Mouse (Mus musculus) forebrain, embryonic 10.5 days (tissue): ENCODE results near the gene Stn1. TPM values are rescaled to one million over a fixed set of nuclear protein-coding genes. Genes with fewer than 3 reads are reported as not detected.
"Not testable (repeated sequence)": the region's sequence is repeated elsewhere in the genome, so short reads cannot be mapped to it uniquely, and the experiment has no call there.

ENCODE experiments used
- DNase-seq: peaks from one replicate; pipeline ENCODE4 v3.0.0-alpha.2; 2017; ENCODE audit warnings: low spot score; ENCODE audit errors: extremely low spot score
- H3K27ac ChIP-seq: fragments of 300-500 bp; sonication (generic); 2 replicates; pipeline ENCODE4 v1.5.1; 2016; ENCODE audit warnings: mild to moderate bottlenecking
- H3K27me3 ChIP-seq: fragments of 300-500 bp; sonication (generic); 2 replicates; pipeline ENCODE4 v1.6.1; 2016; ENCODE audit warnings: mild to moderate bottlenecking; ENCODE audit not compliant: poor library complexity, severe bottlenecking
- H3K36me3 ChIP-seq: fragments of 300-500 bp; sonication (generic); replicated peaks from 2 replicates; pipeline ENCODE4 v1.6.1; 2016; ENCODE audit warnings: mild to moderate bottlenecking, moderate library complexity
- H3K4me1 ChIP-seq: fragments of 300-500 bp; sonication (generic); 2 replicates; pipeline ENCODE4 v1.6.1; 2016
- H3K4me3 ChIP-seq: fragments of 300-500 bp; sonication (generic); 2 replicates; pipeline ENCODE4 v1.5.1; 2016; ENCODE audit warnings: mild to moderate bottlenecking, moderate library complexity
- H3K9me3 ChIP-seq: fragments of 300-500 bp; sonication (generic); 2 replicates; pipeline ENCODE4 v1.6.1; 2016; ENCODE audit warnings: mild to moderate bottlenecking, moderate library complexity
- WGBS: fragments of 180-500 bp; shearing (Covaris S2); methylation state at CpG from one replicate; pipeline ENCODE4 v1.1.7; 2016; 5-methylcytosine and 5-hydroxymethylcytosine counted together
- polyA plus RNA-seq: library from polyadenylated mRNA; unstranded; fragments of >200 nt; fragmentation: Nextera tagmentation; extraction: Ambion mirVana; gene quantifications from 2 replicates; pipeline ENCODE4 v1.2.1, GENCODE M21; 2016

The Stn1 gene
- polyA plus RNA-seq, result 64.3 and 68.1 TPM in 2 replicates

GRCm38 (mm10) chr19:47537300-47537792 is at the start of gene Stn1:
Gene Stn1, minus strand, starts transcription at chr19:47537507.
- Histone ChIP-seq H3K36me3 (peaks cover 18% of the 10 kb centered on the region), H3K9me3 (peaks cover 7% of the 10 kb centered on the region), H3K4me3 (peak within 1 kb of the TSS; percentile 66), H3K4me1 (peaks cover 34% of the 10 kb centered on the region), H3K27me3 (peaks cover 12% of the 10 kb centered on the region; the same call in 1 of the 2 replicates), H3K27ac (peak within 1 kb of the TSS; percentile 91)
- 3% methylated on average over 10 of the region's 10 CpGs for WGBS
- DNase-seq, result peak; percentile 26

DNA sequence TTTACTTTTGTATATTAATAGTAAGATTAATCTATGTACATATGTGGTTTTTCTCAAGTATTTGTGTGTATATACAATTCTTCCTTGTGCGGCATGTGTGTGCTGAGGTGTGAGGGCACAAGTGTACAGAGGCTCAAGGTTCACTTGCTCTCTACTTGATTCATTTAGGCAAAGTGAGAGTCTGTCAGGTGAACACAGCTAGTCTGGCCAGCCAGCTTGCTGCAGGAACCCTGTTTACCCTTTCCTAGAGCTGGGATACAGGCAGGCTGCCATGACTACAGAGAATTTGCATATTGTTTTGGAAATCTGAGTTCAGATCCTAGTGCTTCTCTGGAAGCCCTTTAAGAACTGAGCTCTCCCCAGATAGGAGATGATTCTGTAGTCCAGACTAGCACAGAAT is 49.7 kb upstream of the Stn1 start:
- H3K4me1 ChIP-seq, result peaks cover 16% of the 10 kb centered on the region
- no peaks in the 10 kb centered on the region for H3K9me3 ChIP-seq
- no peak overlapping the region for H3K27ac ChIP-seq
- 94% methylated on average over 1 of the region's 1 CpGs for WGBS
- no peak for DNase-seq
- no peak overlapping the region for H3K4me3 ChIP-seq
- H3K27me3 ChIP-seq, result no peaks in the 10 kb centered on the region
- H3K36me3 ChIP-seq, result 0 out of 2 replicates have a peak, but pooled peaks cover 3% of the 10 kb centered on the region

- H3K36me3 ChIP-seq, result 0 out of 2 replicates have a peak, but pooled peaks cover 3% of the 10 kb centered on the region
- H3K27me3 ChIP-seq, result no peaks in the 10 kb centered on the region
- H3K9me3 ChIP-seq, result no peaks in the 10 kb centered on the region
- DNase-seq, result no peak
- H3K4me1 ChIP-seq, result peaks cover 28% of the 10 kb centered on the region
- H3K4me3 ChIP-seq, result no peak overlapping the region
- H3K27ac ChIP-seq, result no peak overlapping the region
- WGBS, result 93% methylated on average over 1 of the region's 1 CpGs
Observed at GRCm38 (mm10) chr19:47585772-47586171, 48.5 kb upstream of the Stn1 start.

- peaks cover 29% of the 10 kb centered on the region for H3K4me1 ChIP-seq
- H3K4me3 ChIP-seq, result peak overlapping the region; percentile 79
- H3K36me3 ChIP-seq, result no peaks in the 10 kb centered on the region
- H3K27me3 ChIP-seq, result no peaks in the 10 kb centered on the region
- peak overlapping the region; percentile 95 for H3K27ac ChIP-seq
- WGBS, result under 1% methylated on average over 95 of the region's 96 CpGs
- no peaks in the 10 kb centered on the region for H3K9me3 ChIP-seq
- peak; percentile 53 for DNase-seq
Observed at GRCm38 (mm10) chr19:47579788-47580631, 42.7 kb upstream of the Stn1 start.

GRCm38 (mm10) chr19:47579225-47579787 is 42.0 kb upstream of the Stn1 start, which contains the start of gene Slk:
Gene Slk, plus strand, starts transcription at chr19:47579678.
- Histone ChIP-seq H3K9me3 (no peaks in the 10 kb centered on the region), H3K4me3 (peak within 1 kb of the TSS; percentile 79), H3K4me1 (peaks cover 29% of the 10 kb centered on the region), H3K36me3 (no peaks in the 10 kb centered on the region), H3K27ac (peak within 1 kb of the TSS; percentile 95), H3K27me3 (no peaks in the 10 kb centered on the region)
- peak; percentile 85 for DNase-seq
- under 1% methylated on average over 82 of the region's 83 CpGs for WGBS

- no peaks in the 10 kb centered on the region for H3K36me3 ChIP-seq
- peaks cover 29% of the 10 kb centered on the region for H3K4me1 ChIP-seq
- H3K4me3 ChIP-seq, result peak overlapping the region; percentile 79
- no peaks in the 10 kb centered on the region for H3K9me3 ChIP-seq
- WGBS, result 13% methylated on average over 13 of the region's 13 CpGs
- DNase-seq, result no peak
- H3K27ac ChIP-seq, result peak overlapping the region; percentile 95
- no peaks in the 10 kb centered on the region for H3K27me3 ChIP-seq
Observed at GRCm38 (mm10) chr19:47578581-47579224, 41.4 kb upstream of the Stn1 start.

DNA sequence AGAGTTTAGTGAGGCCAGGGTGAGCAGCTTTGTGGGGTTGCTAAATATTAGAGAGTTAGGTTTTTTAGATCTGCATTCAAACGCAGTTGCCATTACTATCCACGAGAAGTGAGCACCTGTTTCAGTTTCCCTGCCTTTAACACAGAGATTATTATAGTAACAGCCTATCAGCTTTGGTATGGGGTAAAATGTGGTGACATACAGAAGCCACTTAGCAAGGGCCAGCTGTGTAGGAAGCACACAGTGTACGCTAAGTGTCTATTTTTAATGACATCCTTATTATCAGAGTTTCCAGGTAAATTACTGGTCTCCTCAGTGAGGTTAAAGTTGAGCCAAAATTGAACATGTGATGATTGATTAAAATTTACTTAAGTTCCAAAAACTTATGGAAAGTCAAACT is 36.4 kb upstream of the Stn1 start:
- no peaks in the 10 kb centered on the region for H3K9me3 ChIP-seq
- 0 out of 2 replicates have a peak, but pooled peaks cover 4% of the 10 kb centered on the region for H3K27me3 ChIP-seq
- no peaks in the 10 kb centered on the region for H3K36me3 ChIP-seq
- DNase-seq, result no peak
- H3K4me1 ChIP-seq, result peaks cover 5% of the 10 kb centered on the region
- no peak overlapping the region for H3K27ac ChIP-seq
- WGBS, result 86% methylated on average over 3 of the region's 3 CpGs
- no peak overlapping the region for H3K4me3 ChIP-seq

DNA sequence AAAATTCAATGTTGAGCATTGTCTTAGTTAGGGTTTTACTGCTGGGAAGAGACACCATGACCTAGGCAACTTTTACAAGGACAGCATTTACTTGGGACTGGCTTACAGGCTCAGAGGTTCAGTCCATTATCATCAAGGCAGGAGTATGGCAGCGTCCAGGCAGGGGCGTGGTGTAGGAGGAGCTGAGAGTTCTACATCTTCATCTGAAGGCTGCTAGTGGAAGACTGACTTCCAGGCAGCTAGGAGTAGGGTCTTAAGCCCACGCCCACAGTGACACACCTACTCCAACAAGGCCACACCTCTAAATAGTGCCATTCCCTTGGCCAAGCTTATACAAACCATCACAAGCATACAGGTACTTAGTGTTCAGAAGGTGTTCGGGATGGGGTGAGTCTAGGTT is 34.7 kb upstream of the Stn1 start:
- H3K4me3 ChIP-seq, H3K27ac ChIP-seq, H3K9me3 ChIP-seq, H3K4me1 ChIP-seq, H3K36me3 ChIP-seq, DNase-seq: not testable (repeated sequence)
- 73% methylated on average over 4 of the region's 4 CpGs for WGBS
- H3K27me3 ChIP-seq, result 0 out of 2 replicates have a peak, but pooled peaks cover 14% of the 10 kb centered on the region

DNA sequence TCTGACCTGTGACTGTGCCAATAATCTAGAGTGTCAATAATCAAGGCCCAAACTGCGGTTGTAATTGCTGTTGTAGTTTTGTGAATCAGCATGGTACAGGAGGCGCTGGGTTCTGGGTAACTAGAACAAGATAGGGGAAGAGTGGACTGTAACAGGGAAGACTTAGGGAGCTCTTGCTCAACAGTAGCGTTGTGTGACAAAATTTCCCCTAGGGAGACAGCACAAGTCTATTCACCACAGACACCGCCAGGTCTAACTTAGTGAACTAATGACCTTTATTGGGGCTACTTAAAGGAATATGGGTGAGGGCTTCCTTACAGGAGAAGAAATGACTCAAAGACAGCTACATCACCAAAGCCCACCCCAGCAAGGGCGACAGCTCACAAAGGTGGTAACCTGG is 32.7 kb upstream of the Stn1 start:
- Histone ChIP-seq H3K27me3 (peaks cover 20% of the 10 kb centered on the region), H3K4me1 (peaks cover 16% of the 10 kb centered on the region), H3K9me3 (no peaks in the 10 kb centered on the region), H3K4me3 (no peak overlapping the region), H3K36me3 (no peaks in the 10 kb centered on the region), H3K27ac (no peak overlapping the region)
- DNase-seq, result no peak
- 90% methylated on average over 5 of the region's 5 CpGs for WGBS

DNA sequence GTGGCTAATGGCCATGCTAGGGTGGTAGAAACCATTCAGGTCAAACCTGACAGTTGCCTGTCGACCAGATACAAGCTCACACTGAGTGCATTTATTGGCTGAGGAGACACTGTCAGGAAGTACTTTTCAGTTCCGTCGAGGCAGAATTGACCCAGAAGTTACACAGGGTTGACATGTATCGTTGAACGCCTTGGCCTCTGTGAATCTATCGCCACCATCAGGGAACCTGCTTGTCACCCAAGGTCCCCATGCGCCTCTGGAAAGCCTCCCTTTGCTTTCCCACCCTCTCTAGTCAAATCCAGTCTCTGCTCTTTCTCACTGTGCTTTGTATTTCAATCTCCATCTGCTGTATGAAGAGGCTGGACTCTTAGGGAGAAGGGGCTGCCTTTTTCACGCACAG is 28.7 kb upstream of the Stn1 start:
- Histone ChIP-seq H3K9me3 (no peaks in the 10 kb centered on the region), H3K27ac (no peak overlapping the region), H3K36me3 (no peaks in the 10 kb centered on the region), H3K4me3 (no peak overlapping the region), H3K27me3 (peaks cover 42% of the 10 kb centered on the region), H3K4me1 (peaks cover 23% of the 10 kb centered on the region)
- DNase-seq, result no peak
- 83% methylated on average over 8 of the region's 8 CpGs for WGBS

DNA sequence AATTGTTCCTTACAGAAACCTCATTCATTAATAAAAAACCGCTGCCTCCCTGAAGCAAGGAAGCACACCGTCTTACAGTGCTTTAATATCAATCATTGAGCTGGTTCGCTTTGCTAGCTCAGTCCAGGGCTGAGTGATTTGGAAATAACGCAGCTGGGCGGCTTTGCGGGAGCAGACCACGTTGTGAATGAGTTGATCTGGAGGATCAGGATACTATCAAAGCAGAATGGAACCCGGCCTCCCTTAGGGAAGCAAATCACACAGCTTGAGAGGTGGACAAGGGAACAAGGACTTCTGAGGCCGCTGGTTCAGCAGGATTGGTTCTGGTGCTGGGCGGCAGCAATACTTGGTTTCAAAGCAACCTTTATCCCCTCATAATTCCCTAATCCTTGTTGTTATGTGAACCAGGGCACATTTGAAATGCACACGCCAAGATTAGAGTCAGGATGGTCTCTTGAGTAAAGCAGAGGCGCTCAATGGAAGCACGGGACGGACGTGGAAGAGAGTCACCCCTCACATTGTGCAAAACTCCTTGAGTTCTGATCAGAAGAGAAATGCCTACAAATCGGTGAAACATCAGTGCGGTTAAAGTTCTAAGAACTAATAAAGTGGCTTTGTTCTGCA is 27.8 kb upstream of the Stn1 start:
- Histone ChIP-seq H3K4me3 (no peak overlapping the region), H3K27ac (0 out of 2 replicates have a peak overlapping the region, but pooled peaks have one; percentile 25), H3K4me1 (peaks cover 25% of the 10 kb centered on the region), H3K27me3 (peaks cover 49% of the 10 kb centered on the region), H3K9me3 (no peaks in the 10 kb centered on the region), H3K36me3 (no peaks in the 10 kb centered on the region)
- DNase-seq, result no peak
- WGBS, result 30% methylated on average over 17 of the region's 17 CpGs

GRCm38 (mm10) chr19:47563715-47564114 is 26.4 kb upstream of the Stn1 start:
- Histone ChIP-seq H3K27me3 (peaks cover 45% of the 10 kb centered on the region), H3K27ac (no peak overlapping the region), H3K4me1 (peaks cover 39% of the 10 kb centered on the region), H3K9me3 (no peaks in the 10 kb centered on the region), H3K4me3 (no peak overlapping the region), H3K36me3 (no peaks in the 10 kb centered on the region)
- 88% methylated on average over 13 of the region's 13 CpGs for WGBS
- no peak for DNase-seq
